Mouse (Mus musculus) kidney, postnatal 36 days (tissue): ENCODE measurements around the gene Eci3.

Source experiments
- DNase-seq, 2 experiments: peaks; one replicate each; pipeline ENCODE4 v3.0.0; 2021 to 2022; ENCODE audit warnings: mixed read lengths in 2 of 2

Gene Eci3

DNA sequence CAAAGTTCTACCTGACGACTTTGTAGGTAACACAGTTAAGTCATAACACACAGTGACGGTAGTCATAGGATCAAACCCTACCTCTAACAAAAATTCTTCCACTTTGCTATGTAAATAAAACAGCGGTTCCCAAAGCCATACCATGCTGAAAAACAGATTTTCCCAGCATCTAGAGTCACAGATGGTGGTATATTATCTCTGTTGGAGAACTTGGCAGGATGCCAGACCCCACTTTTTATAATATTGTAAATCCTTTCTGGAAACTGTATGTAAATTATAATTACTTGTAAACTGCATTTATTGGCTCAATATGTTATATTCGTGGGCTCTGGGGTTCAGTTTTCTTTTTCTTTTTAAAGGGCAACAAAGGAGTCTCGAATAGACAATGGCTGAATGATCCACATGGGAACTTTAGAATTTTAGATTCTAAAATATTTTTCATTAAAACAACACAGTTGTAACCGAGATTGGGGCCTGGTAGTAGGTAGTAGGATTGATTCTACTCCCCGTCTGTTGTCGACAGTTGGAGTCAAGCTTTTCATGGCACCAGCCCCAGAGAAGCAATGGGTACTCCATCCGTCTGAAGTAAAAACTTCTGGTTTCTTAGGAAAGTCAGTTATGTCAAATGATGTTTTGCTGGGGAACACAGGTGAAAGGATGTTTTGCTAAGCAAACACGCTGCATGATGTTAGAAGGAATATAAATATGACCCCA lies 28.5 kb downstream of the Eci3 start:
- DNase-seq = no peak

DNA sequence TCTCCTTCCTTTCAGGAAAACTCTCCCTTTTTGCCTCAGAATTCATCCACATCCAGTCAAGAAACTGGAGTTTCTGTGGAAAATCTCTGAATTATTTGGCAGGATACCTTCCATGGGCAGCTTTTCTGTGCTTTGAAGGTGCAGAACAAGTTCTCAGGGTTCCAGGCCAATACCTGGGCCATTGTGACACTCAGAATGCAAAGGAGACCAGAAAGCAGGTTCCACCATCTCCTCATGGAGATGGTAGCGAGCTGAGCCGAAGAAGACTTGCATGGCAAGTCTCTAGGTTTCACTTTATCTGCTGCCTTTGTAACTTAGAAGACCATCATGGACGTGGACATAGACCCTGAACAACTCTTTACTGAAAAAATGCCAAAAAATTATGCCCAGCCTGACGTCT lies 39.4 kb downstream of the Eci3 start, which contains the start of the genes Fam217a and 4933417A18Rik:
Gene Fam217a, minus strand, starts transcription at position 101 of the 400 bp plus-strand sequence.
Gene 4933417A18Rik, plus strand, starts transcription at position 200 of the 400 bp plus-strand sequence.
- no peak for DNase-seq

DNA sequence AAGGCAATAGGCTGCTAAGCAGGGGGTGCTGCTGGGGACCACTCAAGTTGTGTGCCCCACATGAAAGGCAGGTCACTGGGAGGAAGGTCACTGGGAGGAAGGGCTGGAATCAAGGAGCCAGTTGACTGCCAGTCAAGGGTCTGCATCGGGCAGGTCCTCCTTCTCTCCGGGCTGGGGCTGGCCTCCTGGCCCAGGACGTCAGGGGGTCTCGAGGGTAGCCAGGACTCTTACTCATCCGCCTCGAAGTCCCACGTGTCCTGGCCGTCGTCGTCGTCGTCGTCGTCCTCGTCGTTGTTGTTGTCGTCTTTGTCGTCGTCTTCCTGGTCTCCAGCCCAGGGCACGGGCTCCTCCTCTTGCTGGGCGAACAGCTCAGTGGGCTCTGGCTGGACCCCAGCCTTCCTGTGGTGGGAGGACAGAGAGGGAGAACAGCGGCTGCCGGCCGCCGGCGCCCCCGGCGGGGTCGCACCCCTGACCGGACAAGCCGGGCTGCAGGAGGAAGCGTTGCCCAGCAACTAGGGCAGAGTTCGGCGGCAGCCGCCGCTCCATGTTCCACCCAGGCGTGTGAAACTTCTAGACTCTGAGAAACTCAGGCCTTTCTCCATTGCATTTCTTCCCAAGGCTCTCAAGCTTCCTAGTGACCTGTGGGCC lies 47.0 kb downstream of the Eci3 start:
- DNase-seq = peak; percentile 23 to 59

DNA sequence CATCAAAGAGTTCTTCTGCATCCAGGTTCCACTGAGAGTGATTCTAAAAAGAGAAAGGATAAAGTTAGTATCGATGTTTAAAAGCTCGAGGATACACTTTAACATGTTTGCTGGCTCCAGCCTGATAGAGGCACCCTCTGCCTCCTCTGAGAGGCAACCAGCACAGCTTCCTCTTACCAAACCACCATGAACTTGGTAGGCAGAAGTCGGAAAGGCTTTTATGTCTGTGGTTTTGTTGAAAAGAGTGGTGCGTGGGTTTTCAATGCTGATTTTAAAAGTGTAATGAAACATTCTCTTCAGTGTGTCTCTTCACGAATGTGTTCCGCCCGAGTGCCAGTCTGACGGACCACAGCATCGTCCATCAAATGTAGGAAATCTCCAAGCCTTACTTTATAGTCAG lies 49.0 kb downstream of the Eci3 start:
- DNase-seq = no peak
